Mouse (Mus musculus) small intestine, adult 2 months (tissue): Measurements from ENCODE around the gene Grm4. TPM values are rescaled to one million over a fixed set of nuclear protein-coding genes. Genes with fewer than 3 reads are reported as not detected.

ENCODE experiments used
- H3K27ac ChIP-seq: fragments of 200-500 bp; 2 replicates; pipeline ENCODE4 v1.5.1; 2012; ENCODE audit warnings: low read depth, low read length, control low read depth, inconsistent platforms; ENCODE audit not compliant: insufficient read depth
- H3K27me3 ChIP-seq: fragments of 200-500 bp; 2 replicates; pipeline ENCODE4 v1.6.1; 2012; ENCODE audit warnings: mild to moderate bottlenecking, moderate library complexity, low read length, inconsistent platforms; ENCODE audit not compliant: control insufficient read depth, insufficient read depth
- H3K36me3 ChIP-seq: fragments of 200-500 bp; 2 replicates; pipeline ENCODE4 v1.6.1; 2012; ENCODE audit warnings: mild to moderate bottlenecking, low read length, control low read depth, inconsistent platforms; ENCODE audit not compliant: control insufficient read depth, insufficient read depth
- H3K4me1 ChIP-seq: fragments of 200-500 bp; 2 replicates; pipeline ENCODE4 v1.6.1; 2012; ENCODE audit warnings: low read length, inconsistent platforms, mixed read lengths; ENCODE audit not compliant: control insufficient read depth, insufficient read depth, insufficient read length
- H3K4me3 ChIP-seq: fragments of 200-500 bp; 2 replicates; pipeline ENCODE4 v1.5.1; 2012; ENCODE audit warnings: low read depth, mild to moderate bottlenecking, control low read depth, inconsistent platforms, low read length, moderate library complexity
- CTCF ChIP-seq: fragments of 200-500 bp; IDR thresholded peaks from 2 replicates; pipeline ENCODE4 v1.5.1; 2012; ENCODE audit warnings: low read depth, mild to moderate bottlenecking, control low read depth, inconsistent platforms, low read length, moderate library complexity, mixed read lengths; ENCODE audit not compliant: insufficient replicate concordance, insufficient read length; ENCODE audit errors: extremely low read depth
- POLR2A ChIP-seq: fragments of 200-500 bp; IDR thresholded peaks from 2 replicates; pipeline ENCODE4 v1.6.1; 2012; ENCODE audit warnings: low read depth, mild to moderate bottlenecking, control low read depth, inconsistent platforms, low read length, moderate library complexity
- WGBS: fragments of 180-500 bp; shearing (Covaris S2); methylation state at CpG from one replicate; pipeline ENCODE4 v1.1.7; 2018; 5-methylcytosine and 5-hydroxymethylcytosine counted together
- polyA plus RNA-seq: library from polyadenylated mRNA; depleted of rRNA; stranded (reverse); fragments of >200 nt; gene quantifications from 2 replicates; pipeline ENCODE4 v1.2.3, GENCODE M21; 2012

Grm4 gene
- polyA plus RNA-seq, 1 experiment: 4.1 TPM

GRCm38 (mm10) chr17:27511125-27511735 lies 10.0 kb downstream of the Grm4 start:
- Histone ChIP-seq H3K36me3 (no peaks in the 10 kb centered on the region), H3K4me3 (no peak overlapping the region), H3K27ac (no peak overlapping the region), H3K4me1 (no peaks in the 10 kb centered on the region; the same call in 1 of the 2 replicates), H3K27me3 (peaks cover 34% of the 10 kb centered on the region)
- WGBS: 90% methylated on average over 7 of the region's 7 CpGs
- TF ChIP-seq POLR2A: no peak
- no peak for TF ChIP-seq CTCF

- Histone ChIP-seq H3K36me3 (no peaks in the 10 kb centered on the region), H3K4me1 (no peaks in the 10 kb centered on the region; the same call in 1 of the 2 replicates), H3K4me3 (no peak overlapping the region), H3K27me3 (peaks cover 34% of the 10 kb centered on the region), H3K27ac (no peak overlapping the region)
- WGBS: 57% methylated on average over 9 of the region's 9 CpGs
- TF ChIP-seq POLR2A: no peak
- no peak for TF ChIP-seq CTCF
Observed at GRCm38 (mm10) chr17:27510258-27511124, 10.7 kb downstream of the Grm4 start.

- H3K27ac ChIP-seq: no peak overlapping the region
- WGBS: 79% methylated on average over 5 of the region's 5 CpGs
- no peak overlapping the region for H3K4me3 ChIP-seq
- H3K36me3 ChIP-seq: no peaks in the 10 kb centered on the region
- no peak for TF ChIP-seq CTCF
- TF ChIP-seq POLR2A: no peak
- peaks cover 29% of the 10 kb centered on the region for H3K27me3 ChIP-seq
- no peaks in the 10 kb centered on the region; the same call in 1 of the 2 replicates for H3K4me1 ChIP-seq
Observed at GRCm38 (mm10) chr17:27509056-27509455, 12.1 kb downstream of the Grm4 start.

- H3K36me3 ChIP-seq: no peaks in the 10 kb centered on the region
- 56% methylated on average over 5 of the region's 5 CpGs for WGBS
Observed at GRCm38 (mm10) chr17:27508513-27508912, 12.7 kb downstream of the Grm4 start.

GRCm38 (mm10) chr17:27508002-27508401 lies 13.2 kb downstream of the Grm4 start:
- H3K4me3 ChIP-seq: no peak overlapping the region
- WGBS: 58% methylated on average over 12 of the region's 12 CpGs
- peaks cover 18% of the 10 kb centered on the region for H3K27me3 ChIP-seq
- H3K36me3 ChIP-seq: no peaks in the 10 kb centered on the region
- no peak overlapping the region for H3K27ac ChIP-seq
- TF ChIP-seq CTCF (no peak), POLR2A (no peak)
- H3K4me1 ChIP-seq: no peaks in the 10 kb centered on the region; the same call in 1 of the 2 replicates

More at GRCm38 (mm10) chr17:27508513-27508912, 12.7 kb downstream of the Grm4 start:
- Histone ChIP-seq H3K27me3 (peaks cover 24% of the 10 kb centered on the region), H3K4me3 (no peak overlapping the region), H3K4me1 (no peaks in the 10 kb centered on the region; the same call in 1 of the 2 replicates), H3K27ac (no peak overlapping the region)
- TF ChIP-seq POLR2A (no peak), CTCF (no peak)

- Histone ChIP-seq H3K4me3 (no peak overlapping the region), H3K36me3 (no peaks in the 10 kb centered on the region), H3K27ac (no peak overlapping the region), H3K4me1 (no peaks in the 10 kb centered on the region; the same call in 1 of the 2 replicates), H3K27me3 (peaks cover 15% of the 10 kb centered on the region)
- 82% methylated on average over 7 of the region's 7 CpGs for WGBS
- TF ChIP-seq CTCF (no peak), POLR2A (no peak)
Observed at GRCm38 (mm10) chr17:27507591-27507945, 13.6 kb downstream of the Grm4 start.

- Histone ChIP-seq H3K27ac (no peak overlapping the region), H3K27me3 (peaks cover 13% of the 10 kb centered on the region), H3K4me1 (no peaks in the 10 kb centered on the region; the same call in 1 of the 2 replicates), H3K36me3 (no peaks in the 10 kb centered on the region), H3K4me3 (no peak overlapping the region)
- TF ChIP-seq CTCF (no peak), POLR2A (no peak)
- 78% methylated on average over 7 of the region's 7 CpGs for WGBS
Observed at GRCm38 (mm10) chr17:27506871-27507590, 14.2 kb downstream of the Grm4 start.
